Mouse (Mus musculus) naive thymus-derived CD4-positive, alpha-beta T cell, adult 2 months (primary cell): ENCODE results near the gene Orai3.
"Not testable (repeated sequence)": the region's sequence is repeated elsewhere in the genome, so short reads cannot be mapped to it uniquely, and the experiment has no call there.

Source experiments
- DNase-seq: peaks from one replicate; pipeline ENCODE4 v3.0.0-alpha.2; 2011; ENCODE audit warnings: low read depth

Orai3 gene

GRCm38 (mm10) chr7:127769651-127770038, at the start of gene Orai3:
Gene Orai3 (plus strand): TSS chr7:127769815.
- peak; percentile 61 for DNase-seq

GRCm38 (mm10) chr7:127725490-127725889, 44.1 kb upstream of the Orai3 start:
- no peak for DNase-seq

- DNase-seq: no peak
Measured at GRCm38 (mm10) chr7:127725924-127726323, 43.7 kb upstream of the Orai3 start.

- DNase-seq: no peak
Measured at GRCm38 (mm10) chr7:127727898-127728297, 41.7 kb upstream of the Orai3 start.

- no peak for DNase-seq
Measured at GRCm38 (mm10) chr7:127730170-127730569, 39.4 kb upstream of the Orai3 start.

- DNase-seq: not testable (repeated sequence)
Measured at GRCm38 (mm10) chr7:127732066-127732465, 37.5 kb upstream of the Orai3 start, which contains the start of gene Ctf2. Gene Ctf2 (minus strand): TSS chr7:127732166.

GRCm38 (mm10) chr7:127744366-127745045, 25.1 kb upstream of the Orai3 start, which contains the start of gene Fbxl19:
Gene Fbxl19 (plus strand): TSS chr7:127744543.
- peak; percentile 78 for DNase-seq

GRCm38 (mm10) chr7:127745251-127745651, 24.4 kb upstream of the Orai3 start:
- peak; percentile 91 for DNase-seq

GRCm38 (mm10) chr7:127745652-127746493, 23.7 kb upstream of the Orai3 start:
- peak; percentile 86 for DNase-seq

GRCm38 (mm10) chr7:127746494-127747491, 22.8 kb upstream of the Orai3 start:
- peak; percentile 24 for DNase-seq

GRCm38 (mm10) chr7:127747559-127748234, 21.9 kb upstream of the Orai3 start:
- DNase-seq: no peak

- no peak for DNase-seq
Measured at GRCm38 (mm10) chr7:127748235-127748560, 21.4 kb upstream of the Orai3 start.

- no peak for DNase-seq
Measured at GRCm38 (mm10) chr7:127750131-127751127, 19.2 kb upstream of the Orai3 start.

GRCm38 (mm10) chr7:127751619-127752018, 18.0 kb upstream of the Orai3 start:
- no peak for DNase-seq

- DNase-seq: no peak
Measured at GRCm38 (mm10) chr7:127752069-127752468, 17.5 kb upstream of the Orai3 start.

GRCm38 (mm10) chr7:127753158-127753557, 16.5 kb upstream of the Orai3 start:
- no peak for DNase-seq

GRCm38 (mm10) chr7:127753741-127754140, 15.9 kb upstream of the Orai3 start:
- DNase-seq: no peak

- DNase-seq: no peak
Measured at GRCm38 (mm10) chr7:127759716-127760115, 9.9 kb upstream of the Orai3 start.

- DNase-seq: no peak
Measured at GRCm38 (mm10) chr7:127760478-127760877, 9.1 kb upstream of the Orai3 start.

GRCm38 (mm10) chr7:127761026-127761425, 8.6 kb upstream of the Orai3 start:
- peak; percentile 79 for DNase-seq
